Mouse (Mus musculus): Measurements from ENCODE around the gene Cd55. TPM values are rescaled to one million over a fixed set of nuclear protein-coding genes. Genes with fewer than 3 reads are reported as not detected.

Gene Cd55
- total RNA-seq (2023) = 53.9 and 70.3 TPM in 2 replicates

GRCm38 (mm10) chr1:130462084-130462861, at the start of gene Cd55:
Cd55 (minus strand) TSS chr1:130462744.

GRCm38 (mm10) chr1:130422664-130423111, 39.9 kb downstream of the Cd55 start, which contains the start of gene Cd55b:
Cd55b (minus strand) TSS chr1:130423009.

Other genes with a start within 250 kb of the Cd55 start
- 0.79 and 1.8 TPM in 2 replicates for gene Cd55b, start 39.7 kb downstream of the Cd55 start, total RNA-seq (2023)
- not detected in 2 replicates for gene Zp3r, start 166.9 kb upstream of the Cd55 start, total RNA-seq (2023)
- not detected in 2 replicates for gene C4bp, start 198.9 kb upstream of the Cd55 start, total RNA-seq (2023)